In genomic region chr4:139034010-139034367, GRCm38 (mm10) we compare ENCODE assay signal across 12 mouse cellular contexts. TPM values are rescaled to one million over a fixed set of nuclear protein-coding genes. Genes with fewer than 3 reads are reported as not detected.
"Had no signal": no experiment of that assay in that cellular context is flagged by ENCODE, and none has a peak within 500 bp of the region (broad histone marks: within the 10 kb centered on the region; RNA-seq: fewer than 3 reads in every experiment).

No protein-coding gene starts in this region.

- H3K4me2 ChIP-seq: liver, embryonic 11.5 days; liver, embryonic 15.5 days; midbrain, embryonic 13.5 days had no signal

- H3K27ac ChIP-seq: limb, embryonic 10.5 days; liver, embryonic 15.5 days; midbrain, embryonic 13.5 days had no signal

- H3K4me3 ChIP-seq: limb, embryonic 10.5 days; liver, embryonic 15.5 days; midbrain, embryonic 13.5 days had no signal

- DNase-seq: kidney, adult 8-10 months; kidney, postnatal 25 days; layer of hippocampus, adult 9-11 months; lung, adult 2 months; thymus, adult 2 months; thymus, postnatal 25 days had no signal

- H3K27me3 ChIP-seq: liver, embryonic 15.5 days; midbrain, embryonic 13.5 days had no signal

- H3K36me3 ChIP-seq: limb, embryonic 10.5 days; midbrain, embryonic 13.5 days had no signal

- H3K4me1 ChIP-seq: liver, embryonic 15.5 days had no signal

- H3K9ac ChIP-seq: liver, embryonic 15.5 days; midbrain, embryonic 13.5 days had no signal

- ATAC-seq: lung, postnatal 0 days; midbrain, embryonic 13.5 days had no signal

- H3K9me3 ChIP-seq: limb, embryonic 10.5 days; liver, embryonic 15.5 days; midbrain, embryonic 13.5 days had no signal

RNA-seq across cellular contexts. Expression of gene Htr6, which starts 41.4 kb away (rescaled TPM):
- total RNA-seq: megakaryocyte progenitor cell, adult 5-6 weeks had no signal
- polyA plus RNA-seq: limb, embryonic 10.5 days; liver, embryonic 11.5 days; liver, embryonic 15.5 days; lung, postnatal 0 days; thymus, adult 2 months had no signal

RNA-seq across cellular contexts. Expression of gene Nbl1, which starts 58.8 kb away (rescaled TPM):
- total RNA-seq: megakaryocyte progenitor cell, adult 5-6 weeks had no signal
